Mouse (Mus musculus): ENCODE measurements at regions not wholly inside any gene's neighbourhood (a gene's known extent, or its start where the extent isn't known, plus 50 kb on each side); places are given as distances from the start of the nearest gene placed in this dataset.

DNA sequence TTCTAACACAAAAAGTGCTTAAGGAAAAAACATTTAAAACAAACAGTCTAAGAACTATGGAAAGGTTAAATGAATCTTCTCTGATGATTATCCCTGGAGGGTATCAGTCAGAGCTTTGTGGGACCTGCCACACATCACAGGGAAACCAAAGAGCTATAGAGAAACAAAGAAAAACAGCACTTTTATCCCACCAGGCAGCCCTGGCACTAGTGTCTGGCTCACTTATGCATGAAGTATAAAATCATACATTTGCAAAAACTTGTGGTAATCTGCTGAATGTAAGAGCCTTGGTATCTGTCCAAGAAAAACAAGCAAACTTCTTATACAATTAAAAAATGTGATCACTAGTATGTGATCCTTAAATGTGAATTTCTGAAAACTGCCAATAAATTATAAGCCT lies 972.4 kb upstream of the Ctnnd2 start:
- H3K9me3 ChIP-seq (ENCODE audit: control insufficient read depth, low read length) = no peaks in the 10 kb centered on the region
- no peaks in the 10 kb centered on the region for H3K27me3 ChIP-seq (ENCODE audit: control insufficient read depth, insufficient read depth, low read length)
- no peaks in the 10 kb centered on the region for H3K36me3 ChIP-seq (replicated peaks; ENCODE audit: control insufficient read depth, insufficient read depth, low read depth)
- no peak for TF ChIP-seq CTCF (IDR thresholded peaks at IDR 0.05; ENCODE audit: low read depth)
- TF ChIP-seq EP300 (IDR thresholded peaks at IDR 0.05; ENCODE audit: low read depth) = no peak
- no peak overlapping the region for H3K4me3 ChIP-seq (ENCODE audit: insufficient read depth in 1 of 2, low read depth in 2 of 2, low read length in 2 of 2)
- H3K4me2 ChIP-seq (ENCODE audit: low read depth) = no peak overlapping the region
- DNase-seq (ENCODE audit: low read depth in 3 of 3, low spot score in 3 of 3) = no peak
- no peak for ATAC-seq (ENCODE audit: insufficient read depth)
- no peaks in the 10 kb centered on the region for H3K4me1 ChIP-seq (replicated peaks; ENCODE audit: control insufficient read depth in 2 of 2, insufficient read depth in 2 of 2, low read length in 1 of 2)
- no peak overlapping the region for H3K27ac ChIP-seq
- H3K9ac ChIP-seq (replicated peaks) = no peak overlapping the region

- TF ChIP-seq CTCF (IDR thresholded peaks at IDR 0.05; ENCODE audit: low read depth) (no peak), EP300 (IDR thresholded peaks at IDR 0.05; ENCODE audit: low read depth) (no peak)
- WGBS (ENCODE audit: insufficient replicate concordance) = 56% methylated on average over 3 of the region's 3 CpGs
- H3K27me3 ChIP-seq (ENCODE audit: control insufficient read depth, insufficient read depth, low read length) = no peaks in the 10 kb centered on the region
- no peaks in the 10 kb centered on the region for H3K36me3 ChIP-seq (replicated peaks; ENCODE audit: control insufficient read depth, insufficient read depth, low read depth)
- H3K4me3 ChIP-seq (ENCODE audit: insufficient read depth in 1 of 2, low read depth in 2 of 2, low read length in 2 of 2) = no peak overlapping the region
- no peak overlapping the region for H3K4me2 ChIP-seq (ENCODE audit: low read depth)
- H3K9me3 ChIP-seq (ENCODE audit: control insufficient read depth, low read length) = no peaks in the 10 kb centered on the region
- no peak overlapping the region for H3K9ac ChIP-seq (replicated peaks)
- H3K27ac ChIP-seq = no peak overlapping the region
- DNase-seq (ENCODE audit: low read depth in 3 of 3, low spot score in 3 of 3) = no peak
- ATAC-seq (ENCODE audit: insufficient read depth) = no peak
- no peaks in the 10 kb centered on the region for H3K4me1 ChIP-seq (replicated peaks; ENCODE audit: control insufficient read depth in 2 of 2, insufficient read depth in 2 of 2, low read length in 1 of 2)
Observed at GRCm38 (mm10) chr15:29223667-29224066, 948.7 kb upstream of the Ctnnd2 start.

GRCm38 (mm10) chr15:29226889-29227288 lies 945.5 kb upstream of the Ctnnd2 start:
- no peak for ATAC-seq (ENCODE audit: insufficient read depth)
- H3K36me3 ChIP-seq (replicated peaks; ENCODE audit: control insufficient read depth, insufficient read depth, low read depth) = no peaks in the 10 kb centered on the region
- H3K4me1 ChIP-seq (replicated peaks; ENCODE audit: control insufficient read depth in 2 of 2, insufficient read depth in 2 of 2, low read length in 1 of 2) = no peaks in the 10 kb centered on the region
- no peak overlapping the region for H3K4me2 ChIP-seq (ENCODE audit: low read depth)
- no peaks in the 10 kb centered on the region for H3K9me3 ChIP-seq (ENCODE audit: control insufficient read depth, low read length)
- no peak for DNase-seq (ENCODE audit: low read depth in 3 of 3, low spot score in 3 of 3)
- WGBS (ENCODE audit: insufficient replicate concordance) = 65% methylated on average over 1 of the region's 1 CpGs
- H3K9ac ChIP-seq (replicated peaks) = no peak overlapping the region
- TF ChIP-seq EP300 (IDR thresholded peaks at IDR 0.05; ENCODE audit: low read depth) = no peak
- H3K27me3 ChIP-seq (ENCODE audit: control insufficient read depth, insufficient read depth, low read length) = no peaks in the 10 kb centered on the region
- H3K27ac ChIP-seq = no peak overlapping the region
- H3K4me3 ChIP-seq (ENCODE audit: insufficient read depth in 1 of 2, low read depth in 2 of 2, low read length in 2 of 2) = no peak overlapping the region

- TF ChIP-seq CTCF (IDR thresholded peaks at IDR 0.05; ENCODE audit: low read depth) (peak; percentile 21; the same call in 1 of the 2 replicates), EP300 (IDR thresholded peaks at IDR 0.05; ENCODE audit: low read depth) (no peak)
- no peaks in the 10 kb centered on the region for H3K4me1 ChIP-seq (replicated peaks; ENCODE audit: control insufficient read depth in 2 of 2, insufficient read depth in 2 of 2, low read length in 1 of 2)
- H3K4me3 ChIP-seq (ENCODE audit: insufficient read depth in 1 of 2, low read depth in 2 of 2, low read length in 2 of 2) = no peak overlapping the region
- no peaks in the 10 kb centered on the region for H3K36me3 ChIP-seq (replicated peaks; ENCODE audit: control insufficient read depth, insufficient read depth, low read depth)
- H3K9me3 ChIP-seq (ENCODE audit: control insufficient read depth, low read length) = no peaks in the 10 kb centered on the region
- no peak for DNase-seq (ENCODE audit: low read depth in 3 of 3, low spot score in 3 of 3)
- H3K4me2 ChIP-seq (ENCODE audit: low read depth) = no peak overlapping the region
- no peaks in the 10 kb centered on the region for H3K27me3 ChIP-seq (ENCODE audit: control insufficient read depth, insufficient read depth, low read length)
- no peak for ATAC-seq (ENCODE audit: insufficient read depth)
- H3K9ac ChIP-seq (replicated peaks) = no peak overlapping the region
- H3K27ac ChIP-seq = no peak overlapping the region
Observed at GRCm38 (mm10) chr15:29234635-29235034, 937.8 kb upstream of the Ctnnd2 start.

DNA sequence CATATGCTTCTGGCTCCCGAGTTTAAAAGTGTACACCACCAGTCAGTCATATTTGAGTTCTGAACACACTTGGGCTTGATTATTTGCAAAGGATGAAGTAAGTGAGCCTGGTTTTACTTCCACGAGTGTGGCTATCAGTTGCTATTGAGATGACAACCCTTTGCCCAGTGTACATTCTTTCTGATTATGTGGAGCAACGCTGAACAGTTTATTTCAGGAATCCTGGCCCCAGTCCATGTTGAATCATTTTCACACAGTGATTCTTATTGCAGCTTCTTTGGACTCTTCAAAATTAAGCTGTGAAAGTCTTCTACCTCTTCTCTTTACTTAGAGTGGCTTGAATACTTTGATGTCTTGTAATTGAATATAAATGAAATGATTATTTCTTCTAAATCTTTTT lies 917.2 kb upstream of the Ctnnd2 start:
- H3K27me3 ChIP-seq (ENCODE audit: control insufficient read depth, insufficient read depth, low read length) = no peaks in the 10 kb centered on the region
- TF ChIP-seq EP300 (IDR thresholded peaks at IDR 0.05; ENCODE audit: low read depth) = no peak
- no peak for TF ChIP-seq CTCF (IDR thresholded peaks at IDR 0.05; ENCODE audit: low read depth)
- 53% methylated on average over 3 of the region's 3 CpGs for WGBS (ENCODE audit: insufficient replicate concordance)
- H3K4me1 ChIP-seq (replicated peaks; ENCODE audit: control insufficient read depth in 2 of 2, insufficient read depth in 2 of 2, low read length in 1 of 2) = no peaks in the 10 kb centered on the region
- no peaks in the 10 kb centered on the region for H3K36me3 ChIP-seq (replicated peaks; ENCODE audit: control insufficient read depth, insufficient read depth, low read depth)
- H3K9me3 ChIP-seq (ENCODE audit: control insufficient read depth, low read length) = no peaks in the 10 kb centered on the region
- DNase-seq (ENCODE audit: low read depth in 3 of 3, low spot score in 3 of 3) (no peak), ATAC-seq (ENCODE audit: insufficient read depth) (no peak)
- H3K27ac ChIP-seq = no peak overlapping the region
- no peak overlapping the region for H3K4me2 ChIP-seq (ENCODE audit: low read depth)
- no peak overlapping the region for H3K4me3 ChIP-seq (ENCODE audit: insufficient read depth in 1 of 2, low read depth in 2 of 2, low read length in 2 of 2)
- H3K9ac ChIP-seq (replicated peaks) = no peak overlapping the region

DNA sequence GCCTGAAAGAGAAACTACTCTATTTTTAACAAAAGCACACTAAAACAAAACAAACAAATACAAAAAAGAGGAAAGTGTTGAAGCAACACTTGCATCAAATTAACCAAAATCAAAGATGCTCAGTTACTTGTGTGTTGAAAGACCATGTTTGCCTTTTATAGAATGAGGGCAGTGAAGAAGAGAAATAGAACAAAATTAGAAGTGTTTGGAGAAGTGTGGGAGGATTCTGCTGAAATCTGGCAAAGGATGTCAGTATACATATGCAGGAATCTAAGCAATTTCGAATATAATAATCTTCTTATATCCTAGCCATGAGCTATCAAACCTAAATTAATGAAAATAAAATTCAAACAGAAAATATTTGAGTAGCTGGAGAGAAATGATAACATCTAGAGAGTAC lies 905.6 kb upstream of the Ctnnd2 start:
- no peak overlapping the region for H3K9ac ChIP-seq (replicated peaks)
- no peaks in the 10 kb centered on the region for H3K36me3 ChIP-seq (replicated peaks; ENCODE audit: control insufficient read depth, insufficient read depth, low read depth)
- ATAC-seq (ENCODE audit: insufficient read depth) (no peak), DNase-seq (ENCODE audit: low read depth in 3 of 3, low spot score in 3 of 3) (no peak)
- TF ChIP-seq CTCF (IDR thresholded peaks at IDR 0.05; ENCODE audit: low read depth) (no peak), EP300 (IDR thresholded peaks at IDR 0.05; ENCODE audit: low read depth) (no peak)
- no peaks in the 10 kb centered on the region for H3K9me3 ChIP-seq (ENCODE audit: control insufficient read depth, low read length)
- WGBS (ENCODE audit: insufficient replicate concordance) = 26% methylated on average over 1 of the region's 1 CpGs
- no peak overlapping the region for H3K4me2 ChIP-seq (ENCODE audit: low read depth)
- H3K4me1 ChIP-seq (replicated peaks; ENCODE audit: control insufficient read depth in 2 of 2, insufficient read depth in 2 of 2, low read length in 1 of 2) = no peaks in the 10 kb centered on the region
- no peak overlapping the region for H3K27ac ChIP-seq
- no peak overlapping the region for H3K4me3 ChIP-seq (ENCODE audit: insufficient read depth in 1 of 2, low read depth in 2 of 2, low read length in 2 of 2)
- H3K27me3 ChIP-seq (ENCODE audit: control insufficient read depth, insufficient read depth, low read length) = no peaks in the 10 kb centered on the region

All from liver, embryonic 14.5 days (tissue).